Mouse (Mus musculus) hindbrain, embryonic 10.5 days (tissue): ENCODE results near the gene Golga1. TPM values are rescaled to one million over a fixed set of nuclear protein-coding genes. Genes with fewer than 3 reads are reported as not detected.

ENCODE experiments used
- DNase-seq: peaks from one replicate; pipeline ENCODE4 v3.0.0-alpha.2; 2017; ENCODE audit warnings: low spot score
- H3K27ac ChIP-seq: fragments of 300-500 bp; sonication (generic); 2 replicates; pipeline ENCODE4 v1.5.1; 2016; ENCODE audit warnings: mild to moderate bottlenecking, moderate library complexity
- H3K27me3 ChIP-seq: fragments of 300-500 bp; sonication (generic); 2 replicates; pipeline ENCODE4 v1.6.1; 2016; ENCODE audit warnings: mild to moderate bottlenecking; ENCODE audit not compliant: poor library complexity, insufficient read depth, severe bottlenecking
- H3K36me3 ChIP-seq: fragments of 300-500 bp; sonication (generic); 2 replicates; pipeline ENCODE4 v1.6.1; 2016; ENCODE audit warnings: mild to moderate bottlenecking, moderate library complexity
- H3K4me1 ChIP-seq: fragments of 300-500 bp; sonication (generic); replicated peaks from 2 replicates; pipeline ENCODE4 v1.6.1; 2016; ENCODE audit warnings: mild to moderate bottlenecking
- H3K4me3 ChIP-seq: fragments of 300-500 bp; sonication (generic); 2 replicates; pipeline ENCODE4 v1.5.1; 2016; ENCODE audit warnings: mild to moderate bottlenecking, moderate library complexity
- H3K9me3 ChIP-seq: fragments of 300-500 bp; sonication (generic); 2 replicates; pipeline ENCODE4 v1.6.1; 2016; ENCODE audit warnings: mild to moderate bottlenecking, moderate library complexity
- WGBS: fragments of 180-500 bp; shearing (Covaris S2); methylation state at CpG from one replicate; pipeline ENCODE4 v1.1.7; 2016; 5-methylcytosine and 5-hydroxymethylcytosine counted together
- polyA plus RNA-seq: library from polyadenylated mRNA; unstranded; fragments of >200 nt; fragmentation: Nextera tagmentation; extraction: Ambion mirVana; gene quantifications from 2 replicates; pipeline ENCODE4 v1.2.1, GENCODE M21; 2016

The Golga1 gene
- polyA plus RNA-seq, 1 experiment from 2014 or later = 20.3 TPM

- Histone ChIP-seq H3K27me3 (no peaks in the 10 kb centered on the region), H3K4me1 (peaks cover 57% of the 10 kb centered on the region), H3K9me3 (no peaks in the 10 kb centered on the region), H3K27ac (peak overlapping the region; percentile 97), H3K36me3 (peaks cover 48% of the 10 kb centered on the region), H3K4me3 (peak overlapping the region; percentile 94)
- WGBS = under 1% methylated on average over 11 of the region's 11 CpGs
- peak; percentile 31 for DNase-seq
Observed at GRCm38 (mm10) chr2:39004372-39004771, 61.0 kb downstream of the Golga1 start.

GRCm38 (mm10) chr2:39003512-39003911, 61.8 kb downstream of the Golga1 start:
- 73% methylated on average over 5 of the region's 5 CpGs for WGBS
- no peak overlapping the region for H3K27ac ChIP-seq
- H3K4me3 ChIP-seq = peak overlapping the region; percentile 94
- H3K27me3 ChIP-seq = no peaks in the 10 kb centered on the region
- no peaks in the 10 kb centered on the region for H3K9me3 ChIP-seq
- H3K36me3 ChIP-seq = peaks cover 51% of the 10 kb centered on the region
- H3K4me1 ChIP-seq = peaks cover 49% of the 10 kb centered on the region
- no peak for DNase-seq

GRCm38 (mm10) chr2:39003106-39003505, 62.2 kb downstream of the Golga1 start:
- Histone ChIP-seq H3K36me3 (peaks cover 51% of the 10 kb centered on the region), H3K4me3 (peak overlapping the region; percentile 94), H3K27ac (no peak overlapping the region), H3K9me3 (no peaks in the 10 kb centered on the region), H3K27me3 (no peaks in the 10 kb centered on the region), H3K4me1 (peaks cover 50% of the 10 kb centered on the region)
- DNase-seq = no peak
- 63% methylated on average over 8 of the region's 8 CpGs for WGBS

GRCm38 (mm10) chr2:39001866-39002265, 63.5 kb downstream of the Golga1 start:
- no peak for DNase-seq
- H3K9me3 ChIP-seq = no peaks in the 10 kb centered on the region
- no peak overlapping the region for H3K4me3 ChIP-seq
- no peak overlapping the region for H3K27ac ChIP-seq
- WGBS = 85% methylated on average over 3 of the region's 3 CpGs
- peaks cover 54% of the 10 kb centered on the region for H3K4me1 ChIP-seq
- peaks cover 51% of the 10 kb centered on the region for H3K36me3 ChIP-seq
- no peaks in the 10 kb centered on the region for H3K27me3 ChIP-seq

GRCm38 (mm10) chr2:39000587-39000919, 64.8 kb downstream of the Golga1 start:
- peaks cover 41% of the 10 kb centered on the region for H3K4me1 ChIP-seq
- H3K9me3 ChIP-seq = no peaks in the 10 kb centered on the region
- 90% methylated on average over 4 of the region's 4 CpGs for WGBS
- no peak overlapping the region for H3K4me3 ChIP-seq
- no peak overlapping the region for H3K27ac ChIP-seq
- no peak for DNase-seq
- H3K36me3 ChIP-seq = peaks cover 51% of the 10 kb centered on the region
- H3K27me3 ChIP-seq = no peaks in the 10 kb centered on the region

- Histone ChIP-seq H3K27me3 (no peaks in the 10 kb centered on the region), H3K4me1 (peaks cover 39% of the 10 kb centered on the region), H3K27ac (no peak overlapping the region), H3K9me3 (no peaks in the 10 kb centered on the region), H3K36me3 (peaks cover 51% of the 10 kb centered on the region), H3K4me3 (no peak overlapping the region)
- no peak for DNase-seq
- 70% methylated on average over 8 of the region's 8 CpGs for WGBS
Observed at GRCm38 (mm10) chr2:38999910-39000586, 65.3 kb downstream of the Golga1 start.

GRCm38 (mm10) chr2:38999381-38999780, 66.0 kb downstream of the Golga1 start:
- 61% methylated on average over 4 of the region's 4 CpGs for WGBS
- Histone ChIP-seq H3K4me1 (peaks cover 38% of the 10 kb centered on the region), H3K27me3 (no peaks in the 10 kb centered on the region), H3K36me3 (peaks cover 51% of the 10 kb centered on the region), H3K4me3 (no peak overlapping the region), H3K9me3 (no peaks in the 10 kb centered on the region), H3K27ac (no peak overlapping the region)
- no peak for DNase-seq

- Histone ChIP-seq H3K27ac (peak within 1 kb of the TSS; percentile 70), H3K4me3 (peak within 1 kb of the TSS; percentile 43), H3K4me1 (peaks cover 21% of the 10 kb centered on the region), H3K9me3 (no peaks in the 10 kb centered on the region), H3K36me3 (peaks cover 36% of the 10 kb centered on the region), H3K27me3 (no peaks in the 10 kb centered on the region)
- 16% methylated on average over 33 of the region's 33 CpGs for WGBS
- DNase-seq = peak; percentile 91
Observed at GRCm38 (mm10) chr2:38997386-38998374, 67.7 kb downstream of the Golga1 start, which contains the start of gene Wdr38. Wdr38 (plus strand) TSS chr2:38997476.

GRCm38 (mm10) chr2:38992452-38992851, 72.9 kb downstream of the Golga1 start:
- no peaks in the 10 kb centered on the region for H3K36me3 ChIP-seq
- no peak for DNase-seq
- H3K9me3 ChIP-seq = no peaks in the 10 kb centered on the region
- H3K4me3 ChIP-seq = no peak overlapping the region
- H3K27ac ChIP-seq = no peak overlapping the region
- H3K4me1 ChIP-seq = peaks cover 2% of the 10 kb centered on the region; the same call in 1 of the 2 replicates
- 71% methylated on average over 4 of the region's 4 CpGs for WGBS
- H3K27me3 ChIP-seq = no peaks in the 10 kb centered on the region

- Histone ChIP-seq H3K36me3 (no peaks in the 10 kb centered on the region), H3K9me3 (no peaks in the 10 kb centered on the region), H3K27ac (no peak overlapping the region), H3K4me3 (no peak overlapping the region), H3K4me1 (no peaks in the 10 kb centered on the region), H3K27me3 (no peaks in the 10 kb centered on the region)
- DNase-seq = no peak
- WGBS = 79% methylated on average over 4 of the region's 4 CpGs
Observed at GRCm38 (mm10) chr2:38992004-38992403, 73.3 kb downstream of the Golga1 start.

GRCm38 (mm10) chr2:38988929-38989328, 76.4 kb downstream of the Golga1 start:
- DNase-seq = no peak
- H3K27me3 ChIP-seq = no peaks in the 10 kb centered on the region
- H3K36me3 ChIP-seq = no peaks in the 10 kb centered on the region
- no peaks in the 10 kb centered on the region for H3K4me1 ChIP-seq
- H3K27ac ChIP-seq = no peak overlapping the region
- 95% methylated on average over 2 of the region's 2 CpGs for WGBS
- H3K4me3 ChIP-seq = no peak overlapping the region
- H3K9me3 ChIP-seq = peaks cover 5% of the 10 kb centered on the region

GRCm38 (mm10) chr2:38987803-38988510, 77.4 kb downstream of the Golga1 start:
- no peaks in the 10 kb centered on the region for H3K4me1 ChIP-seq
- H3K9me3 ChIP-seq = peaks cover 13% of the 10 kb centered on the region
- DNase-seq = no peak
- no peak overlapping the region for H3K4me3 ChIP-seq
- no peaks in the 10 kb centered on the region for H3K27me3 ChIP-seq
- 78% methylated on average over 6 of the region's 6 CpGs for WGBS
- H3K27ac ChIP-seq = no peak overlapping the region
- H3K36me3 ChIP-seq = no peaks in the 10 kb centered on the region
